Mouse (Mus musculus): ENCODE measurements around the gene T2. TPM values are rescaled to one million over a fixed set of nuclear protein-coding genes. Genes with fewer than 3 reads are reported as not detected.

Gene T2
- polyA plus RNA-seq, 1 experiment from 2014 or later: 1.0 TPM

- H3K36me3 ChIP-seq: no peaks in the 10 kb centered on the region
- WGBS: 25% methylated on average over 19 of the region's 20 CpGs
- ATAC-seq (ENCODE audit: insufficient number of reproducible peaks, low FRiP score): no peak
- H3K27ac ChIP-seq (ENCODE audit: poor library complexity, severe bottlenecking): no peak overlapping the region
- peak overlapping the region; percentile 37 for H3K4me2 ChIP-seq
- peaks cover 26% of the 10 kb centered on the region for H3K4me1 ChIP-seq (replicated peaks)
- peaks cover 26% of the 10 kb centered on the region for H3K27me3 ChIP-seq (replicated peaks)
- H3K4me3 ChIP-seq: no peak overlapping the region
- no peak overlapping the region for H3K9ac ChIP-seq
- H3K9me3 ChIP-seq (replicated peaks): no peaks in the 10 kb centered on the region
Observed at GRCm38 (mm10) chr17:8367514-8368480, 12.0 kb downstream of the T2 start.

DNA sequence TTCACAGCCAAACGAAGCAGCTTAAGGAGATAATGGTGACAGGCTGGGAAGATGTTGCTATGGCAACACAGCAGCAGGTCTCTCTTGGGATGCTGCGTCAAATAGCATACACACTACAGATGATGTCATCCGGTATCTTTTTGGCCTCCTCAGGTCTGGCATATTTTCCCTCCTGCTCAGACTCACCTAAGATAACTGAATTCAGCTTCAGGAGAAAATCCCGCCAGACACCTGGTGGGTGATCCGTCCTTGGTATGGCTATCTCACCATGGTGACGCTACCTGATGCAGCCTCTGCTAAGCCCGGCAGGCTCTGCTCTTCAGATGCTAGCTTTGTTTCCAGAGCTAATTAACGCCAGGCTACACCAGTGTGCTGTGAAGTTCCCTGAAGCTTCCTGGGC, 12.8 kb downstream of the T2 start:
- Histone ChIP-seq H3K4me2 (peak overlapping the region; percentile 37; the same call in 1 of the 2 replicates), H3K9me3 (replicated peaks) (no peaks in the 10 kb centered on the region), H3K9ac (no peak overlapping the region), H3K36me3 (no peaks in the 10 kb centered on the region), H3K4me1 (replicated peaks) (peaks cover 26% of the 10 kb centered on the region), H3K4me3 (no peak overlapping the region), H3K27me3 (replicated peaks) (peaks cover 23% of the 10 kb centered on the region), H3K27ac (ENCODE audit: poor library complexity, severe bottlenecking) (no peak overlapping the region)
- 14% methylated on average over 8 of the region's 8 CpGs for WGBS
- ATAC-seq (ENCODE audit: insufficient number of reproducible peaks, low FRiP score): no peak

DNA sequence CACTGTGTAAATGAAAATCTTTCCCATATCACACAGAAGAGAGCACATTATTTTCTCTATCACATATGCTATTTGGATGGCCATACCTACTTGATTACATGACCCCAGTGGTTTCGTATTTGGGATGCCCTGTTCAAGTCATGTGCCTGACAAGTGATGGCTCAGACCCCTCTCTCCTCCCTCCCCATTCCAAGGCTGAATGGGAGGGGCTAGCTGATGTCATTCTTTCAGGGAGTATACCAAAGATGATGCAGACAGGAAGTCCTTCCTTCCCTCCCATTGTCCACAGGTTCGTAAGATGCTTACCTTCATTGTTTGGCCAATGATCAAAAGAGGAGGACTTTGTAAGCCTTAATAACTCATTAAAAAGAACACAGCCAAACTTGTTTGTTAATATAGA, 13.4 kb downstream of the T2 start:
- no peak overlapping the region for H3K27ac ChIP-seq (ENCODE audit: poor library complexity, severe bottlenecking)
- H3K36me3 ChIP-seq: no peaks in the 10 kb centered on the region
- ATAC-seq (ENCODE audit: insufficient number of reproducible peaks, low FRiP score): no peak
- H3K4me1 ChIP-seq (replicated peaks): peaks cover 26% of the 10 kb centered on the region
- no peaks in the 10 kb centered on the region for H3K9me3 ChIP-seq (replicated peaks)
- no peak overlapping the region for H3K4me2 ChIP-seq
- peaks cover 18% of the 10 kb centered on the region for H3K27me3 ChIP-seq (replicated peaks)
- H3K9ac ChIP-seq: no peak overlapping the region
- 57% methylated on average over 2 of the region's 2 CpGs for WGBS
- no peak overlapping the region for H3K4me3 ChIP-seq

GRCm38 (mm10) chr17:8370634-8371229, 14.9 kb downstream of the T2 start:
- WGBS: 28% methylated on average over 13 of the region's 13 CpGs
- no peak overlapping the region for H3K9ac ChIP-seq
- H3K27ac ChIP-seq (ENCODE audit: poor library complexity, severe bottlenecking): no peak overlapping the region
- peaks cover 26% of the 10 kb centered on the region for H3K4me1 ChIP-seq (replicated peaks)
- H3K36me3 ChIP-seq: no peaks in the 10 kb centered on the region
- H3K9me3 ChIP-seq (replicated peaks): no peaks in the 10 kb centered on the region
- H3K4me2 ChIP-seq: no peak overlapping the region
- ATAC-seq (ENCODE audit: insufficient number of reproducible peaks, low FRiP score): no peak
- no peak overlapping the region for H3K4me3 ChIP-seq
- peaks cover 25% of the 10 kb centered on the region for H3K27me3 ChIP-seq (replicated peaks)

DNA sequence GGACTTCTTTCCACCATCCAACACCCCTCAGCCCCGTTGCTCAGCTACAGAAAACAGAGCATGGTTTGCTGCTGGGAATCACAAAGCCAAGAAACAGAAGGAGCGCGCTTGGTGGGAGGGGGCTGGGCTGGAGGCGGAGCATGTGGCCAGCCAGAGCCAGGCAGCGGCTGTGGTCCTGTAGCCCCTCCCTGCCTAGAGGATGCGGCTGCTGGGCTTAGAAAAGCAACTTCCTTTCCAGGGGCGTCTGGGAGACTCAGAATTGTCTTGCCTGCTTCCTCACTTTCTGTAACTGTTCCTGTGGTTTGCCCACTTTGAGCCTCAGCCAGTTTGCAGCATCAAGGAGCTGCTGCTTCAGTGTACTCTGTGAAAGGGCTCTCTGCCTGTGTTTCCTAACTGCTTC, 16.0 kb downstream of the T2 start:
- peak overlapping the region; percentile 82 for H3K4me2 ChIP-seq
- no peaks in the 10 kb centered on the region for H3K36me3 ChIP-seq
- 2% methylated on average over 7 of the region's 7 CpGs for WGBS
- peak overlapping the region; percentile 52 for H3K27ac ChIP-seq (ENCODE audit: poor library complexity, severe bottlenecking)
- ATAC-seq (ENCODE audit: insufficient number of reproducible peaks, low FRiP score): peak; percentile 80
- H3K9me3 ChIP-seq (replicated peaks): no peaks in the 10 kb centered on the region
- H3K9ac ChIP-seq: peak overlapping the region; percentile 71; the same call in 1 of the 2 replicates
- H3K4me3 ChIP-seq: peak overlapping the region; percentile 36
- H3K27me3 ChIP-seq (replicated peaks): peaks cover 25% of the 10 kb centered on the region
- peaks cover 26% of the 10 kb centered on the region for H3K4me1 ChIP-seq (replicated peaks)

DNA sequence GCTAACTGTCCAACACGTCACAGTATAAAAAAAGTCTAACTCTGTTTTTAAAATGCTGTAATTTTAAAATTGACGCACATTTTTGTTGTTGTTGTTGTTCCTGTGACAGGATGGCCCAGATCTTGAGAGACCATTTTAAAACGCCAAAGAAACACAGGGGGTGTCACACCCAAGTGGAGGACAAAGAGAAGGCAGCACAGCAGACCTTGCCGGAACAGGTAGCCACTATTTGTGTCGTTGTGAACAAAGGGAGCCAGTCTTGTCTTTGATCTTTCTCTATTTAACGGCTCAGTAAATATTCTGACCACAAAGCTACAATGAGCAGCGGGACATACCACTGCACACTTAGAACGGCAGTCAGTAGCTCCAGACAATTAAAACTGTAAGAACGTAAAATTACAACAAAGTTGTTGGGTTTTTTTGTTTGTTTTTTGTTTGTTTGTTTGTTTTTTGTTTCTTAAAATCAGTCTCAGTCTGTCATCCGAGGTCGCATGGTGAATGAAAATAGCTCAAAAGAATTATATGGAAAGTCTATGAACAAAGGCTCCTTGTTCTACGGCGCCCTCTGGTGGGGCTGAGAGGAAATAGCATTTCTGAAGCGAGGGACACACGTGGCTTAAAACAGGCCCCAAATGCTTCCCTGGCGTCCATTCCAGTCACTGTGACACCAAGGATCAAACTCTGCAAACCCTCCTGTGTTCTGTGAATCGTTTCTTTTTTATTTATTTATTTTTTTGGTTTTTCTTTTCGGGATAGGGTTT, 16.7 kb downstream of the T2 start:
- H3K9me3 ChIP-seq (replicated peaks): no peaks in the 10 kb centered on the region
- H3K4me1 ChIP-seq (replicated peaks): peaks cover 26% of the 10 kb centered on the region
- no peaks in the 10 kb centered on the region for H3K36me3 ChIP-seq
- peak overlapping the region; percentile 71 for H3K9ac ChIP-seq
- peak overlapping the region; percentile 82 for H3K4me2 ChIP-seq
- 4% methylated on average over 18 of the region's 18 CpGs for WGBS
- H3K27ac ChIP-seq (ENCODE audit: poor library complexity, severe bottlenecking): peak overlapping the region; percentile 52
- peak; percentile 23; the same call in 1 of the 2 replicates for ATAC-seq (ENCODE audit: insufficient number of reproducible peaks, low FRiP score)
- peak overlapping the region; percentile 36 for H3K4me3 ChIP-seq
- peaks cover 25% of the 10 kb centered on the region for H3K27me3 ChIP-seq (replicated peaks)

GRCm38 (mm10) chr17:8377298-8377697, 21.5 kb downstream of the T2 start:
- no peak overlapping the region for H3K27ac ChIP-seq (ENCODE audit: poor library complexity, severe bottlenecking)
- no peaks in the 10 kb centered on the region; the same call in 1 of the 2 replicates for H3K9me3 ChIP-seq (replicated peaks)
- no peak overlapping the region for H3K4me3 ChIP-seq
- H3K36me3 ChIP-seq: no peaks in the 10 kb centered on the region
- H3K4me2 ChIP-seq: no peak overlapping the region
- peaks cover 12% of the 10 kb centered on the region for H3K27me3 ChIP-seq (replicated peaks)
- no peak overlapping the region for H3K9ac ChIP-seq
- H3K4me1 ChIP-seq (replicated peaks): peaks cover 1% of the 10 kb centered on the region; the same call in 1 of the 2 replicates
- 45% methylated on average over 5 of the region's 5 CpGs for WGBS
- no peak for ATAC-seq (ENCODE audit: insufficient number of reproducible peaks, low FRiP score)

GRCm38 (mm10) chr17:8385441-8385840, 29.6 kb downstream of the T2 start:
- Histone ChIP-seq H3K27ac (ENCODE audit: poor library complexity, severe bottlenecking) (no peak overlapping the region), H3K4me2 (no peak overlapping the region), H3K9ac (no peak overlapping the region), H3K27me3 (replicated peaks) (peaks cover 36% of the 10 kb centered on the region), H3K4me1 (replicated peaks) (peaks cover 6% of the 10 kb centered on the region), H3K4me3 (no peak overlapping the region), H3K9me3 (replicated peaks) (no peaks in the 10 kb centered on the region; the same call in 1 of the 2 replicates), H3K36me3 (no peaks in the 10 kb centered on the region)
- no peak for ATAC-seq (ENCODE audit: insufficient number of reproducible peaks, low FRiP score)
- 82% methylated on average over 2 of the region's 2 CpGs for WGBS

GRCm38 (mm10) chr17:8388463-8388862, 32.7 kb downstream of the T2 start:
- Histone ChIP-seq H3K27ac (ENCODE audit: poor library complexity, severe bottlenecking) (no peak overlapping the region), H3K36me3 (no peaks in the 10 kb centered on the region), H3K4me3 (peak overlapping the region; percentile 18; the same call in 1 of the 2 replicates), H3K4me2 (no peak overlapping the region), H3K4me1 (replicated peaks) (peaks cover 6% of the 10 kb centered on the region), H3K27me3 (replicated peaks) (peaks cover 57% of the 10 kb centered on the region), H3K9ac (no peak overlapping the region), H3K9me3 (replicated peaks) (no peaks in the 10 kb centered on the region)
- WGBS: 1% methylated on average over 13 of the region's 13 CpGs
- ATAC-seq (ENCODE audit: insufficient number of reproducible peaks, low FRiP score): no peak

DNA sequence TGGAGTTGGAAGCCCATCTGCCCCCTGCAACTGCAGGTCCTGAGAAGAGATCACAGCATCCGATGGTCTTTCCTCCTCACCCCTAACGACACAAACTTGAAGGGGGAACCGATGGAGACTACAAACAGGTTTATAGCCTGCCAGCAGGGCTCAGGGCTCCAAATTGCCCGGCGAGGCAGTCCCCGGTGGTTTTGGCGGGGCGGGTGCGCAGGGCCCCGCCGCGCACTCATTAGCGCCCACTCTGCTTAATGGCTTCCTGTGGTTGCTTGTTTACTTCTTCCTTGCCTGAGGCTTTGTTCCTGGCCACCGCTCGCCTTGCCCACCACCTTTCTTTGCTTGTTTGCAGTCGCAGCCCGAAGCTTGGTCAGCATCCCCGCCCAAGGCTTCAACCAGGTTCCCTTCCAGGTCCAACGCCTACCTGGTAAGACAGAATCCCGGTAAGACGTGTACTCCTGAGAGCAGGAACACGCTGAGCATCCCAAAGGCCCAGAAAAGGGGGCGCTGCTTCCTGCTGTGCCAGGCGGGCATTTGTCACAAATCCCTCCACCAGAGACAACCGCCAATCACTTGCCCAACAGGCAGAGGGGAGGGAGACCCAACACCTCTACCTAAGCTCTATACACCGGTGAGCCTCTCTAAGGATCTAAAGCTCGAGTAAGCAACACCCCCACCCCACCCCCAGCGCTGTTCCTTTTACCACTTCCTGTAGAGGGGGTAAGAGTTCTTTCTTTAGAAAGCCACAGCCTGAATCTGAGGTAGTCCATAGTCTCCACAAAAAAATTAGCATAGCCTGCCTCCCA, 33.4 kb downstream of the T2 start:
- Histone ChIP-seq H3K36me3 (no peaks in the 10 kb centered on the region), H3K9me3 (replicated peaks) (no peaks in the 10 kb centered on the region), H3K4me2 (peak overlapping the region; percentile 47), H3K27ac (ENCODE audit: poor library complexity, severe bottlenecking) (no peak overlapping the region), H3K9ac (no peak overlapping the region), H3K27me3 (replicated peaks) (peaks cover 57% of the 10 kb centered on the region), H3K4me1 (replicated peaks) (peaks cover 6% of the 10 kb centered on the region), H3K4me3 (peak overlapping the region; percentile 18)
- no peak for ATAC-seq (ENCODE audit: insufficient number of reproducible peaks, low FRiP score)
- 2% methylated on average over 28 of the region's 28 CpGs for WGBS
